Mouse (Mus musculus) embryo, embryonic 10 days (tissue): Measurements from ENCODE around the gene Rbms3.

Experiments used
- DNase-seq: peaks from one replicate; pipeline ENCODE4 v3.0.0-alpha.2; 2015; ENCODE audit warnings: low spot score

Rbms3 gene

DNA sequence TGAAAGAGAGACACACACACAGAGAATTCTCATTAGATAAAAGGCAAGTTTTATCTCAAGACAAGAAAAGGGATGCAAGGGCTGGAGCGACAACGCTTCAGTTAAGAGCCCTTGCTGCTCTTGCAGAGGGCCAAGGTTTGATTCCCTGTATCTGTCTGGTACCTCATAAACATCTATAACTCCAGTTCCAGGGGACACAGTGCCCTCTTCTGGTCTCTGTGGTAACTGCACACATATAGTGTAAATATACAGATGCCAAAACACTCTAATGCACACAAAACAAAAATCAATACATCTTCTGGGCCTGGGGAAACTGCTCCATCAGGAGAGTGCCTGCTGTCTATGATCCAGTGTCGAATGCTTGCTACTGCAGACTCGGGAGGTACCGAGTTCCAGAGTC lies 145.3 kb downstream of the Rbms3 start:
- peak; percentile 30 for DNase-seq

DNA sequence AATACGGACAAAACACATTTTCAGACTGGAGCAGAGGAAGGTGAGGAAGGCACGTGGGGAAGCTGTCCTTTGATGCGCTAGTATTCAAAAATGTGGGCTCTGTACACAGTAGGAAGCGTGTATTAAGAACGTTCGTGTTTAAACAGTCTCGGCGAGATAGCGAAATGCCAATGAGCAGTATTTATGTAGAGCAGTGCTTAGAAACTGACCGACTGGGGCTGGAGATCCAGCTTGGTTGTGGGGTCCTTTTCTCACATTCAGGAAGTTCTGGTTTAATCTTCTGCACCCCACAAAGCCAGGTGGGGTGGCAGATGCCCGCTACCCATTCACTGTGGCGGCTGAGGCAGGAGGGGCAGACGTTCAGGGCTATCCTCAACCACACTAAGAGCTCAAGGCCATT lies 153.0 kb downstream of the Rbms3 start:
- no peak for DNase-seq

DNA sequence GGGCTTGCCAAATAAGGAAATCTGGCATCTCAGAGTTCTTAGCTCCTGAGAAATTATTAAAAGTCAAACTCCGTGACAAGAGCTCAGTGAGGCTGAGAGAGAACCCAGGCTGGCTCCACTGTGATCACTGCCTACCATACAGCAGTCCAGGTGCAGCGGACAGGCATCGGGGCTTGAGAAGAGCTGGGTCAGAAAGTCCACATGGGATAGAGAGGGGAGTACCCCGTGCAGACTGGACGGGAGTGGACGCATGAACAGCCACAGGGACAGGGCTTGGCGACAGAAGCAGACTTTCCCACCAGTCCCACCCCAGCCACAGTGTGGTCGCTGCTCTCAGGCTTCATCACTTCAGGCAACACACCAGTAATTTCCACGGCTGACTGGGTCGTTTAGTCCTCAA lies 176.9 kb downstream of the Rbms3 start:
- no peak for DNase-seq

DNA sequence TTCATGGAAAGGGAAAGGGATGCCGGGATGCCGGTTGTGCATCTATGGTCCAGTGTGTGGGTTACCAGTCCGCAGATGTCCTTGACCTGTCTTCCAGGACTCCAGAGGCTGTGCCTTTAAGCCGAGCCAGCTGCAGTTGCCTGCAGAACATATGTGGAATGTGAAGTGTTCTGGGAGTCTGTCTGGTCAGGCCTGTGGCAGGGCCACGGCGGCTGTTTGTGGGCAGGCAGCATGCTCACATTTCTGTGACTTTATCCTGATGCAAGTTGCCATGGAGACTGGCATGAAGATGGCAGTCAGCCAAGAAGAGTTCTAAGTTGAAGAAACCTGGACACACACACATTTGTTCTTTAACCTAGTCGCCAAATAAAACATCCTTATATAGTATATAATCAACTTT lies 187.1 kb downstream of the Rbms3 start:
- no peak for DNase-seq

DNA sequence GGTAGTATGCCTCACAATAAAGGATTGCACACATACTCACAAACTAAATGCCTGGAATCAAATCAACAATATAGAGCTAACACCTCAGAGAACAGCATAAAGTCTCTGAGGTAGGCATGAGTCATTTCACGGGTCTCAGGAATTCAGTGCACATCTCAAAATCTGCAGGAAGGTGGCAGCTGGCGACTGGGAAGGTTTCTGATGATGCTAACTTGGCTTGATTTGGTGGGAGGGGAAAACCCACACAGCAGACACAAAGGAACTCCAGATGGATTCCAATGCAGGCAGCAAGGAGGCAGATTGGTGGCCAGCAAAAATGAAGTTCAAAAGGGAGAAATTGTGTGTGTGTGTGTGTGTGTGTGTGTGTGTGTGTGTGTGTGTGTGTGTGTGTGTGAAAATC lies 193.9 kb downstream of the Rbms3 start:
- DNase-seq, result no peak

DNA sequence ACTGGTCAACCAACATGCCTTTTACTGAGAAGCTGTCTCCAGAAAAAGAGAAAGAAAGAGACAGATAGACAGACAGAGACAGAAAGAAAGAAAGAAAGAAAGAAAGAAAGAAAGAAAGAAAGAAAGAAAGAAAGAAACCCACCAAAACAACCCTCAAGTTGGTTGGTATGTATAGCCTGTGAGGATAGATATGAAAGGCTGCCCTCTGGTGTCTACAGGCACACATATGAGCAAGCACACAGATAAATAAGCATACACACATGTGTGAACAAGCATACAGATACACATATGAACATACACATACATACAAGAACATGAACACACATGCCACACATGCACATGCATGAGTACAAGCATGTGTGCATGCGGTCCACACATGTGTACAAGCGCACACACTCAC lies 199.0 kb downstream of the Rbms3 start:
- no peak for DNase-seq

DNA sequence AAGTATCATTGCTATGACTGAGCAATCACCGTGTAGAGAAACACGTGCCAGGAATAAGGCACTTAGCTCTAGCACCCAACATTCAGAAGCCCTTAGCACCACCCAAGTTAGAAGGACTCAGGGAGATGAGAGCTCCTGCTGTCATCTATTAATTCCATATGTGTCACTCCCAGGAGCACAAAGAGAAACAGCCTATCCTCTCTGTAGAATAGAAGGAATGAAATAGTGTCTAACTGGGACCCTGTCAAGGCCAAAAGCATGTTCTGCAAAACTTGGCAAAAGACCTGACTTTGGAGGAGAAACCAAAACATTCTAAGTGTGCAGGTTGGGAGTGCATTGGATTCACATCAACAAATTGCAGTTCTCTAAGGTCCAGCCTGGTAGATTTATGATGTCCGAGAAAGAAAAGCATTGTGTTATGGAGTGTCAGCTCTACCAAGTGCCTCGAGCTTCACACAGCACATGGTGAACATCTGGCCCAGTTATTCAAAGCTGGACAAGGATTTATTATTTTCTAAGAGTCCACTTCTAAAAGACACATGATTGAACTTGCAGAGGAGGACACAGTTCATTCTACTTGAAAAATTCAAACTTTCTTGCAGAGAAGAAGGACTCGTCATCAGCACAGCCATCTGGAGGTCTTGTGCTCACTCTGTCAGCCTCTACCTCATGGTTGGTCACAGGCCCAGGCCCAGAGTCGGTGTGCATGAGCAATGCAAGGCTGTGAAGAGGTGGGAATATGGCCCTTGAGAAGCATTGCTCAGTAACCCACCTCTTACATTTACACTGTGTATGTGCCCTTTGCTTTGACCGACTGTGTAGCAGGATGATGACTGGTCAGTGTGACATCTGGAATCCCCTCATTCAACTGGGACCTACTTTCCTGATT lies 200.3 kb downstream of the Rbms3 start:
- peak; percentile 13 for DNase-seq

DNA sequence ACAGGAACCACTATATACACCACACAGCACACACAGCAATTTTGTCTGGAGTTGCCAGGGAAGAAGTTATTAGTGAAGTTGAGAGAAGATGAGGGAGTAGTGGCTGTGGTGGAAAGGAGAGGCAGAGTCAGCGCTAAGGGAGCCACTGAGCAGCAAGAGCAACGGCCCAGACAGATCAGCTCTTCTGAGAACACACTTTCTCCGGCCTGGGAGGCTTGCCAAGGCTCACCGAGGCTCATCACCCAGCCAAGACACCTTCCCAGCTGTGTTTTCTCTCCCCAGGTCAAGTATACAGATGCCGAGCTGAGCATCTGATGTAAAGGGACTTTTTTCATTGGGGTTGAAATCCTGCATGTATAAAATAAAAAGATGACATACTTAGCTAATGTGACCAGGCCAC lies 206.5 kb downstream of the Rbms3 start:
- no peak for DNase-seq

DNA sequence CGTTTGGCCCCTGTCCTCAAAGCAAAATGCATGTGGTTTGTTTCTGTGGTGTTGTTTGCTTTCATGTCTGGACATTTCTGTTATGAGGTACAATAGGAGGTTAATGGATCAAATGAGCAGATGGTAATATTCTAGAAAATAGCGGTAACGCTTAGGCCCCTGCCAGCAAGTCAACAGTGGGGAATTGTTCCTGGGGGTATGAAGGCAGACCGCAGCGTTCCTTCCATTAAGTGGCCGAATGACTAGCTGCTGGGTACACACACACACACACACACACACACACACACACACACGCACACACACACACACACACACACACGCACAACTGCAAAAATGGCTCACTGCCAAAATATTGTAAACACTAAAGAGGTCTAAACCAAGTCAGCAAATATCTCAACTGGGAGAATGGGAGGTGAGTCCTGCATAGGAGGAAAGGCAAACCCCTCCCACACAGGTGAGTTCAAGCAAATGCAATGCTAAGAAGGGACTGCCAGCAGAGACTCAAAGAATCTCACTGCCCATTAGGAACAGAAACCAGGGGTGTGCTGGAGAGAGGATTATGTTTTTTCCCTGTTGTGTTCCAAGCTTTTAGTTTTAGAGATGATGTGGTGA lies 209.7 kb downstream of the Rbms3 start:
- DNase-seq, result no peak

DNA sequence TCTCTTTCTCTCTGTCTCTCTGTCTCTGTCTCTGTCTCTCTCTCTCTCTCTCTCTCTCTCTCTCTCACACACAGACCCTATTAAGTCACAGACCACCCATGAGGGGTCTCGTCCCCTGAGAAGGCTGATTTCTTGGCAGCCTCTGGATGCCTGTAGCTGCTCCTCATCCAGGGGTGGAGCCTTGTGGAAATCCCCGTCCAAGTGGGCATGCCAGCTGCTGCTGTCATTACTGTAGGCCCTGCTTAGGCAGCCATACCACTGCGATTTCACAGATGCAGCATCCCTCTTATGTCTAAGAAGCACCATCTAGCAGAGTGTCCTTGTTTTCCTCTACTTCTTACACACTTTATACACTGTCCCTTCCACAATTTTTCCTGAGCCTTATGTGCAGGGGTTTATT lies 216.5 kb downstream of the Rbms3 start:
- peak; percentile 39 for DNase-seq

DNA sequence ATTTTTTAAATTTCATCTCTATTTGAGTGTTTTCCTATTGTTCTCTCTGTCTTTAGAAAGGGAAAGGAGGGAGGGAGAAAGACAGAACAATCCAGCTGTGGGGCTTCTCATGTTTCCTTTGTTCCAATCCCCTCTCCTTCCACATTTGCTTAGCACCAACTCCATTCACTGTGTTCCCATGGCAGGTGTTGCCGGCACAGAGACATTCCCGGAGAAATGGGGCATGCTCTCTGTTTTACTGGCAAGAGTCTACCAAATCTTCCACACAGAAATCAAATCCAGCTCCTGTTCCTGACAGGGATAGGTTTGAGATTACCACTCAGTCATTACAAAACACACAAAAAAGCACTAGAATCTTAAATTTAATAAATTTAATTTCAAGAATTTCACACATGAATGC lies 217.1 kb downstream of the Rbms3 start:
- DNase-seq, result no peak

DNA sequence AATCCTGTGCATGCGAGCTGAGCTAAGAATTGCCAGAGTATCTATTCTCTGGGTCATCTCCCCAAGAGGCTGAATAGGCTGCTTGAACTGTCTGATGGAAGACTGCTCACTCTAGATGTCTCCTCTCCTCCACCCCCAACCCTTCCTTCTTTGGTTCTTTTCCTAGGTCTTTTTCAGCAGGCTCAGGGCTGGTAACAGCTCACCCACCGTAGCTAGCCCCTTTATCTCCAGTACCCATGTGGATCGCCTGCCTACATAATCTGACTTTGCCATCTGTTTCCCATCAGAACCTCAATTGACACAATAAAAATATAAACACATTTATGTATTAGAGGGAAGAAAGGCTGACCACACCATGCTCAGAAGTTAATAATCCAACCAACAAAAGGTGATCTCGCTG lies 225.1 kb downstream of the Rbms3 start:
- no peak for DNase-seq

DNA sequence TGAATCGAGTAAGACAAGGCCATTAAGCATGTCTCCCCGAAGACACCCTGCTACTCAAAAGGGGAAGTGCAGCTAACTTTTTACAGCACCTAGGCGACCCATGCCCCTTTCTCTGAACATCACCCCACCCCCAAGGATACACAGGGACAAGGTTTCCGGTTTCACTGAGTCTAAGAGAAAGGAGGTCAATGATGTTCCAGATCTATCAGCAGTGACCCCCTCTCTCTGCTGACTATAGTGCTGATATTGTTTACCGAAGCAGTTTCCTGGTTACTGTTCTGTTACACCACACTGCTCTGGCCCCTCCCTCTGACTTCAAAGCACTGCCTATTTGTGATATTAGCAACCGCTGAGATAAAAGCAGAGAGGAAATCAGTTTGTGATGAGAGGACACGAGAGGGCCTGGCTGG lies 229.4 kb downstream of the Rbms3 start:
- peak; percentile 26 for DNase-seq

DNA sequence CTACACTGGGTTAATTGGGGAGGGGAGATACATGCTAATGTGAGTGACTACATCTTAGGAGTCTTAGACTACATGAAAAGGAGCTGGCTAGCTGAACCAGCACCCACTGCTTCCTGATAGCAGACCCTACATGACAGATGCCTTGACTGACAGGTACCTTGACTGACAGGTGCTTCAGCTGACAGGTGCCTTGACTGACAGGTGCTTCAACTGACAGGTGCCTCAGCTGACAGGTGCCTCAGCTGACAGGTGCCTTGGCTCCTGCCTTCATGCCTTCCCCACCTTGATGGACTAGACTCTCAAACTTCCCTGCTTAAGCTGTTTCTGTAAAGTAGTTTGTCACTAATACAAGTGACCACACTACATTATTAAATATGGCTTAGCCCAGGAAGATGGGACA lies 232.6 kb downstream of the Rbms3 start:
- no peak for DNase-seq

DNA sequence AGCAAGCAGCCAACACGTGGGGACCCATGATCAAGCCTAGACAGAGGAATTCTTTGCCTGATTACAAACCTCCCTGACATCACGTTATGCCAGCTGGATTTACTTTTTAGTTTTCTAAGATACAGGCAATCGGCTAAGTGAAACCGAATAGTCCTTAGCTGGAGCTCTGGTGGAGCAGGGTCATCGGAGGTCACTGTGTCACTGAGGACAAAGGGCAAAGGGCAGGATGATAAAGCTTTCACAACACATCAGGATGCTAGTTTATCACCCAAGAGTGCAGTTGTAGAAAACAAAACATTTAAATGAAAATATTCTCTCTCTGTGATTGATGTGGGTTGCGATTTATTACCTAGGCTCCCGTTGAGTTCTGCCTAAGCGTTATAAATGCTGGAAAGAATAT lies 233.1 kb downstream of the Rbms3 start:
- DNase-seq, result peak; percentile 63

DNA sequence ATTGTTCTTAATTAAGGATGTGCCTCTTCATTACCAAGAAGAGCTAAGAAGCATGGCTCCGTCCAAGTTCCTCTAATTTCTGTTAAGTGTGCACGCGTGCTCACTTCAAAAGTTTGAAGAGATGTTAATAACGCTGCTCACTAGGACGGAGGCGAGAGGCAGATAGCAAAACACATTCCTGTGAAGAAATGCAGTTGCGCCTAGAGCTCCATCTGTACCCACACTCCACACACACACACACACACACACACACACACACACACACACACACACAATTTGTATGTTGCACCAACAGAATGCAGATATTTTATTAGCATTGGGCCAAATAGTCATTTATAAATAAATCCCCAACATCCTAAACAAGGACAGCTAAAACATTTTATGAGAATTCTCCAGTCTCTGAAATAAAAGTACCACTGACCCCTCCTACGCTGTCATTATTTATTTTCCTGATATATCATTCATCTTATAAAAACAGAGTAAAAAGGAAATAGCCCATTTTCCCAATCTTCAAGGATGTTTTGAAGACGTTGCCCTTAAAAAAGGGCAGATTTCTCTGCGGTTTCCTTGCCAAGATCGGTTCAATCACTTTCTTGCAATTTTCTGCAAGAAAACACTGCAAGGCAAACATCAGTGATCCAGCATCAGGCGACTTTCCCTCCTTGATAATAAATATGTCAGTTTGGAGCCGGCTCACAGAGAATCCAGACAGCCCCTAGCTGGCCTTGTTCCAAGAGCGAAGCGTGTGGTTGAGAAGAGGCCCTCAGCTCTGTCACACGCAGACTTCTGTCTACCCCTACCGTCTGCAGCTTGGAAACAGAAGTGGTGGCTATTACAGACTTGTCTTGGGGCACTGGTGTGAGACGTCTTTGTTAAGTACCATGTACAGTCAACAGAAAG lies 235.8 kb downstream of the Rbms3 start:
- DNase-seq, result no peak

DNA sequence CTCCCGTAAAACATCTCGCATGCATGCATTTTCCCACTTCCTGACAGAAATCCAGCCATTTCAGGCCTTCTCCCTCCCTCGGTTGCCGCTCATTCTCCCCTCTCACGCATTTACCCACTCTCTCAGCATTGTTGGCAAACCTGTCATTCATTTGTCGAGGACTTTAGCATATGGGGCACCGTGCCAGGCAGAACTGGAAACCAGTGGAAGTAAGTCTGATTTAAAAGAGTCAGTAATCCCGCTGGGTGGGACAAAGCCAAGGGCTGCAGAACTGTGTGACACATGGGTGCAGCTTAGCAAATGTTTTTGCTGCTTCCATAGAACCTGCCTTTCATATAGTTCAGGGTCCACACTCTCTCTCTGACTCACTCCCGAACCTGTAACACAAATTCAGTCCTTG lies 241.7 kb downstream of the Rbms3 start:
- DNase-seq, result no peak

DNA sequence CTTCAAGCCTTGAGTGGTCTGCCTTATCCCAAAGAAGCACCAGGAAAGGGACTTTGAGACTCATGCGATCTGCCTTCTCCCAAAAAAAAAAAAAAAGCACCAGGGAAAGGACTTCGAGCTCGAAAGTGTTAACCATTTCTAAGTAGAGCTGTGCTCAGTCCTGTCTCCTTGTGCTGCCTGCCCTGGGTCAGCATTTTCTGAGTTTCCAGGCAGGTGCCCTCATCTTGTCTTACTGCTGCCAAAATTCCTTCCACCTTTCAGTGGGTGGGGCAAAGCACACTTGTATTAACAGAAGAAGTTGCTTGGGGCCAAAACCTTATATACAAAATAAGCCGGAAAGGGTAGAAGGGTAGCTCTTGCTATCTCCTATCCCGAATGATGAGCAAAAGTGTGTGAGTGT lies 248.8 kb downstream of the Rbms3 start:
- no peak for DNase-seq

DNA sequence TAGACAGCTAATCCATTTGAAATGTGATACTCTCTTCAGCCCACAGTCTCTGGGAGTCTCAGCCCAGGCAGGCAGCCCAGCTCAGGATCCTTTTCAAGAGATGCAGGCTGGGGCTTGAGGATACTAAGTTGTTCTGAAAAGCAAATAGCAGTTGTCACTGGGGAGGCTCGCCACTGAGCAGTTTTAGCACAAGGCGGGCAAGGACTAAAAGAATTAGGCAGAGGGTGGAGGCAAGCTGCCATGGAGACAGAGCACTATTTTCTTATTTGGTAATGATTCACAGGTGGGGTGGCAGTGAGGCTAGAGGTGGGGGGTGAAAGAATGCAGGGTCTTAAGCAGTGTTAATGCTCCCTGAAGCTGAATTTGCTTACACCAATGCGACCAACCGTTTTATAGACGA lies 249.6 kb downstream of the Rbms3 start:
- DNase-seq, result peak; percentile 69

DNA sequence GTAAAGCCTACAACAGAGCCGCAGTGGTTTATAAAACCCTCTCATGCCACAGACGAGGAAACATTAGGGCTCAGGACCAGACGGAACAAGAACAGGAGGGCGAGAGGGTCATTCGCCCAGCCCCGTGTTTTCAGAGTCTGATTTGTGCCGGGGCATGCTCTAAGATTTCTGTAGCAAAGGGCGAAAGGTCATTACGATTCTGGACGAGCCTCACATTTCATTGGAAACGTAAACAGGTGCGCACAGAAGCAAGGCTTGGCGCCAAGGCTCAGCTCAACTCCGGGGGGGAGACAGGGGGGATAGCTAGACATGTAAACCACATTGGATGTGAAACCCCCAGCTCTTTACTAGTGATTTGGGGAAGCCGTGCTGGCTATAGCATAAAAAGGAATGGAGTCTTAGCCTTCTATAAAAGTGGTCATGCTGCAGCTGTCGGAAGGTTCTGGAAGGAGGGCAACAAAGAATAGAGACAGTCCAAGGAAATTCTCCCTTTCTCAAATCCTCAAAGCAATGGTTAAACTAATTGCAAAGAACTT lies 250.2 kb downstream of the Rbms3 start:
- DNase-seq, result peak; percentile 65

DNA sequence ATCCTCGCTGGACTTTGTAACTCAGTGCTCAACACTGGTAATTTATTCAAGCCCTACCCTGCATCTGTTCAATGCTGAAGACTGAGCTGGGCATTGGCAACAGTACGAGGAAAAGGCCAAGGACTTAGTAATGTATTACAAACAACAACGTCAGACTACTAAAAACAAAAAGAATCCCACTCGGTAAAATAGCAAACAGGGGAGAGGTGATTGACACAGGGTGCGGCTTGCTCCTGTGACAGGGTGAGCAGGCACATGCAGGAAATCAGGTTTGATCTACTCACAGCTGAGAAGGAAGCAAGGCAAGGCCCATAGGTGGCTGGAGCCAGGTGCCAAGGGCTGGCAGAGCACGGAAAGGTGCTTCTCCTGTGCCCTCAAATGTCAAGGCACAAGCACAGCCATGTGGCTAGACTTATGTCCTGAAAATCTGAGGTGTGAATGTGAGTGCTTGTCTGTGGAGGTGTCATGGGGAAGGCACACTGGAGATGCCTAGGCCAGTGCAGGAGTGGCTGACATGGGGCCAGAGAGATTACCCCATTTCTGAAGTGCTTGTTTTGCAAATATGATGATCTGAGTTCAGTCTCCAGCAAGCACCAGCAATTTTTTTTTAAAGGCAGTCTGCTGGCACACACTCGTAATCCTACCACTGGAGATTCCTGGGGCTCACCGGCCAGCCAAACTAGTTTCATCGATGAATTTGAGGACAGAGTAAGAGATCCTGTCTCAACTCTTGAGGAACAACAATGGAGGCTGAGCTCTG lies 251.4 kb downstream of the Rbms3 start:
- no peak for DNase-seq

DNA sequence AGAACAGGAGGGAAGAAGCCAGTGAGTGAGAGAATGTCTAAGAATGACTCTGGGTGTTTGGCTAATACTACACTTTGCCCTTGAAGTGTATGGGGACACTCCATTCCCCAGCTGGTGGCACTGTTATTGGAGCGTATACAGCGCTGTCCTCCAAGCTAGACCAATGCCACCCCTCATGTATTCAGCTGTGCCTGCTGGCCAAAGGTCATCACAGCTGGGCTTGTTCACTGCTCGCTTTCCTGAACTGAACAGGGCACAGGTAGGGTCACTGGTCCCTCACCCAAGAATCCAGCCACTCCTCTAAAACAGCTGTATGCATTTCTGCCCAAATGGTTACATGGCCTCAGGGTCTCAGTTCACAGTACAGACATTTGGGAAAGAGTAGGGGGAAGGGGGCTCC lies 253.9 kb downstream of the Rbms3 start:
- no peak for DNase-seq
